Mouse (Mus musculus): ENCODE data around the gene Hey2. TPM values are rescaled to one million over a fixed set of nuclear protein-coding genes. Genes with fewer than 3 reads are reported as not detected.

Hey2 gene
- polyA plus RNA-seq, 1 experiment from 2014 or later: 0.46 TPM

- Histone ChIP-seq H3K4me1 (replicated peaks) (peaks cover 16% of the 10 kb centered on the region), H3K4me2 (peak overlapping the region; percentile 58), H3K27ac (peak overlapping the region; percentile 47; the same call in 1 of the 2 replicates), H3K4me3 (replicated peaks) (peak overlapping the region; percentile 56), H3K9me3 (replicated peaks) (no peaks in the 10 kb centered on the region), H3K9ac (peak overlapping the region; percentile 66), H3K36me3 (no peaks in the 10 kb centered on the region), H3K27me3 (no peaks in the 10 kb centered on the region)
- WGBS (ENCODE audit: insufficient replicate concordance): 5% methylated on average over 11 of the region's 11 CpGs
- peak; percentile 91 for ATAC-seq (ENCODE audit: low read depth)
- peak; percentile 72 for DNase-seq
Observed at GRCm38 (mm10) chr10:30810967-30811293, 31.7 kb downstream of the Hey2 start.

DNA sequence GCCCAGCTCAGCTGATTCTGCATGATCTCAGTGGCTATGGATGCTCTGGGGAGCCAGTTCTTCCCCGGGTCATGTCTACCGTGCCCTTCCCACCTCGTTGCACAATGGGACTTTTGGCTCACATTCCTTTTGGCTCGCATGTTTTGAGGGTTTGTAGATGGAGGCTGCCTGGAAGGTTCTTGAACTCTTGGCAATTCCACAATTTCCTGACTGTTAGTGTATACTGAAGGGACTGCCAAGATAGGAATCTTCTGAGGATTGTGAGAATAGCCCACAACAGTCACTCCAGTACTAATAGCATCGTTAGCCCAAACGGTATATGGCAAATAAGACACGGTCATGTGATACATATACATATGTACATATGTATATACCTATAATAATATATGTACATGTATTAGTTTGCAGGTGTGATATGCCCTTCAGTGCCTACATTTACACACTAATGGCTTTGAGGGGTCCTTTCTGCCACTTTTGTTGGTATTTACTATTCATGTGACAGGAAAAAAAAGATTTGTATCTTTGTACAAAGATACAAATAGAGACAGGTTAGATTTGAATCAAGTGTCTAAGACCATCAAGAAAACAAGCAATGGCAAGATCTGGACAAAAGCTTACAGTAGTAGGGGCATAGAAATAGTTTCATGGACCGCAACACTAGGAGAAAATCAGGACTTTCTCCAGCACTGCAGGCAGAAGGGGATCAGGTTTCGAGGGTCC lies 32.2 kb downstream of the Hey2 start:
- no peaks in the 10 kb centered on the region for H3K27me3 ChIP-seq
- DNase-seq (no peak), ATAC-seq (ENCODE audit: low read depth) (peak; percentile 53)
- H3K27ac ChIP-seq: peak overlapping the region; percentile 47; the same call in 1 of the 2 replicates
- no peaks in the 10 kb centered on the region for H3K36me3 ChIP-seq
- no peaks in the 10 kb centered on the region for H3K9me3 ChIP-seq (replicated peaks)
- peak overlapping the region; percentile 66 for H3K9ac ChIP-seq
- H3K4me1 ChIP-seq (replicated peaks): peaks cover 16% of the 10 kb centered on the region
- peak overlapping the region; percentile 58 for H3K4me2 ChIP-seq
- peak overlapping the region; percentile 56 for H3K4me3 ChIP-seq (replicated peaks)
- 32% methylated on average over 9 of the region's 9 CpGs for WGBS (ENCODE audit: insufficient replicate concordance)

GRCm38 (mm10) chr10:30803587-30804253 lies 38.9 kb downstream of the Hey2 start:
- 0 out of 2 replicates have a peak, but pooled peaks cover 3% of the 10 kb centered on the region for H3K36me3 ChIP-seq
- peaks cover 33% of the 10 kb centered on the region for H3K4me1 ChIP-seq (replicated peaks)
- peak overlapping the region; percentile 89 for H3K4me3 ChIP-seq (replicated peaks)
- peak; percentile 18 for DNase-seq
- no peaks in the 10 kb centered on the region for H3K9me3 ChIP-seq (replicated peaks)
- H3K4me2 ChIP-seq: peak overlapping the region; percentile 84
- ATAC-seq (ENCODE audit: low read depth): no peak
- WGBS (ENCODE audit: insufficient replicate concordance): 39% methylated on average over 7 of the region's 7 CpGs
- H3K27me3 ChIP-seq: no peaks in the 10 kb centered on the region
- peak overlapping the region; percentile 95 for H3K9ac ChIP-seq
- H3K27ac ChIP-seq: peak overlapping the region; percentile 99

- Histone ChIP-seq H3K4me2 (peak within 1 kb of the TSS; percentile 84), H3K9ac (peak within 1 kb of the TSS; percentile 95), H3K9me3 (replicated peaks) (no peaks in the 10 kb centered on the region), H3K27ac (peak within 1 kb of the TSS; percentile 99), H3K4me1 (replicated peaks) (peaks cover 34% of the 10 kb centered on the region), H3K4me3 (replicated peaks) (peak within 1 kb of the TSS; percentile 89), H3K36me3 (0 out of 2 replicates have a peak, but pooled peaks cover 3% of the 10 kb centered on the region), H3K27me3 (no peaks in the 10 kb centered on the region)
- under 1% methylated on average over 84 of the region's 89 CpGs for WGBS (ENCODE audit: insufficient replicate concordance)
- ATAC-seq (ENCODE audit: low read depth) (peak; percentile 95), DNase-seq (peak; percentile 78)
Observed at GRCm38 (mm10) chr10:30802681-30803586, 39.7 kb downstream of the Hey2 start, which contains the start of gene Ncoa7. Gene Ncoa7 (minus strand): TSS chr10:30803326.

DNA sequence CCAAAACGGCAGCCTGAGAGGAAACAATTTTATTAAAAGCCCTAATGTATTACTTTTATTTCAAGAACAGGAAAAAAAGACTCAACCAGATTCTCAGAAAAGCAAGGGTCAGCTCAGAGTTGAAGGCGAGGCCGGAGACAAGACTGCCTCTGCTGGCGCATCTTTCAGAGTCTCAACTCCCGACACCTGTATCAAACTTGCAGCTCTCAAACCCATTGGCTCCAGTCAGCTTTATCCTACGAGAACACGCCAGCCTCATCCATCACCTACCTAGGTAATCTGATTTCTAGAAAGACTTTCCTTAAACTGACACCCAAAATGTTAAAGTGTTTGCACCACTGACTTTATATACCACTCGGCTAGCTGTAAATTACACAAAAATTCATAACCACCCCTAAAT lies 40.6 kb downstream of the Hey2 start:
- WGBS (ENCODE audit: insufficient replicate concordance): 9% methylated on average over 8 of the region's 8 CpGs
- H3K36me3 ChIP-seq: 0 out of 2 replicates have a peak, but pooled peaks cover 3% of the 10 kb centered on the region
- DNase-seq (peak; percentile 44), ATAC-seq (ENCODE audit: low read depth) (peak; percentile 7; the same call in 1 of the 2 replicates)
- H3K9ac ChIP-seq: peak overlapping the region; percentile 95
- H3K4me2 ChIP-seq: peak overlapping the region; percentile 84
- no peaks in the 10 kb centered on the region for H3K27me3 ChIP-seq
- H3K4me3 ChIP-seq (replicated peaks): peak overlapping the region; percentile 89
- H3K4me1 ChIP-seq (replicated peaks): peaks cover 40% of the 10 kb centered on the region
- H3K9me3 ChIP-seq (replicated peaks): no peaks in the 10 kb centered on the region
- H3K27ac ChIP-seq: peak overlapping the region; percentile 99

DNA sequence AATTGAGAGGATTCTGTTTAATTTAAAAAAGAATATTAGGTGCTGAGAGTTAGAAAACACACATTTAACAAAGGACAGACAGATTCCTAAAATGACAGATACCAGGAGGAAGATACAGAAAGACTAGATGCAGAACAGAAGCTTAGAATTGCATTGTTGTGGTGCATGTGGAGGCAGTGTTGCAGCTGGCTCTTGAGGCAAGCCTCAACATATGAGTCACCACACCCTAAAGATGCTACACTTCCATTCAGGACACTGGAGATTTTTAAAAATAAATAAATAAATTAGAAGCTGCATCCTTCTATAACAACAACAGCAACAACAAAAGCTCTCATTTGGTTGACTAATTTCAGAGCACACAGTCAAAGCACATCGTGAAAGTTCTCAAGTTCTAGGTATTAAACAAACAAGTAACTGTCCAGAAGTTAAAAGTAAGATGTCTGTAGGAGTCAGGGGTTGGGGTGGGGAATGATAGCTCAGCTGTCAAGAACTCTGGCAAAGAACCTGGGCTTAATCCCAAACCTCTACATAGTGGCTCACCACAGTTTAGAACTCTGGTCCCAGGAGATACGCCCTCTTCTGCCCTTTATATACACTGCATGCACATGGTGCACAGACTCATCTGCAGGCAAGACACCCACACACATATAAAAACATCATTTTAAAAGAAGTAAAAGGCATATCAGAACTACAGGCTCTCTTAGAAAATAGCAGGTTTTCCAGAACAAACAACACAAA lies 42.7 kb downstream of the Hey2 start:
- Histone ChIP-seq H3K27ac (no peak overlapping the region), H3K9me3 (replicated peaks) (no peaks in the 10 kb centered on the region), H3K4me1 (replicated peaks) (peaks cover 40% of the 10 kb centered on the region), H3K9ac (no peak overlapping the region), H3K36me3 (peaks cover 19% of the 10 kb centered on the region), H3K4me2 (no peak overlapping the region), H3K4me3 (replicated peaks) (no peak overlapping the region), H3K27me3 (no peaks in the 10 kb centered on the region)
- no peak for ATAC-seq (ENCODE audit: low read depth)
- 78% methylated on average over 2 of the region's 2 CpGs for WGBS (ENCODE audit: insufficient replicate concordance)
- DNase-seq: no peak

- Histone ChIP-seq H3K4me1 (replicated peaks) (peaks cover 27% of the 10 kb centered on the region), H3K27me3 (no peaks in the 10 kb centered on the region), H3K4me3 (replicated peaks) (no peak overlapping the region), H3K27ac (no peak overlapping the region), H3K4me2 (no peak overlapping the region), H3K36me3 (peaks cover 27% of the 10 kb centered on the region), H3K9me3 (replicated peaks) (no peaks in the 10 kb centered on the region), H3K9ac (no peak overlapping the region)
- 59% methylated on average over 5 of the region's 5 CpGs for WGBS (ENCODE audit: insufficient replicate concordance)
- no peak for DNase-seq
- ATAC-seq (ENCODE audit: low read depth): no peak
Observed at GRCm38 (mm10) chr10:30796469-30797261, 45.9 kb downstream of the Hey2 start.

GRCm38 (mm10) chr10:30791016-30791415 lies 51.6 kb downstream of the Hey2 start:
- Histone ChIP-seq H3K9me3 (replicated peaks) (no peaks in the 10 kb centered on the region), H3K4me1 (replicated peaks) (peaks cover 29% of the 10 kb centered on the region), H3K9ac (no peak overlapping the region), H3K36me3 (peaks cover 18% of the 10 kb centered on the region), H3K27ac (no peak overlapping the region), H3K27me3 (no peaks in the 10 kb centered on the region), H3K4me3 (replicated peaks) (no peak overlapping the region), H3K4me2 (no peak overlapping the region)
- 83% methylated on average over 3 of the region's 3 CpGs for WGBS (ENCODE audit: insufficient replicate concordance)
- ATAC-seq (ENCODE audit: low read depth) (no peak), DNase-seq (no peak)

GRCm38 (mm10) chr10:30789521-30789920 lies 53.1 kb downstream of the Hey2 start:
- Histone ChIP-seq H3K9me3 (replicated peaks) (no peaks in the 10 kb centered on the region), H3K4me2 (no peak overlapping the region), H3K27ac (no peak overlapping the region; the same call in 1 of the 2 replicates), H3K9ac (no peak overlapping the region), H3K4me3 (replicated peaks) (no peak overlapping the region), H3K27me3 (no peaks in the 10 kb centered on the region), H3K4me1 (replicated peaks) (peaks cover 35% of the 10 kb centered on the region), H3K36me3 (peaks cover 10% of the 10 kb centered on the region)
- no peak for DNase-seq
- ATAC-seq (ENCODE audit: low read depth): no peak
- WGBS (ENCODE audit: insufficient replicate concordance): 92% methylated on average over 5 of the region's 5 CpGs

DNA sequence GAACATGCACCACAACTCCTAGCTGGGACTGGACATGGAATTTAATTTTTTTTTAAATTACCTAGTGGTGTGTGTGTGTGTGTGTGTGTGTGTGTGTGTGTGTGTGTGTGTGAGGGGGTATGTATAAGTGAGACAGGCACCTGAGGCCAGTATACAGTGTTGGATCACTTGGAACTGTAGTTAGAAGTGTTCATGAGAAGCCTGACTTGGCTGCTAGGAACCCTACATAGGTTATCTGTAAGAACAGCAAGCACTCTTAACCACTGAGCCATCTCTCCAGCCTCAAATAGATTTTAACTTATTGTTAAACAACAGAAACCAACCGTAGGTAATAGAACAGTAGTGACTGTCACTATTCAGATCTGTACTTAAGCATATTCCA lies 54.3 kb downstream of the Hey2 start:
- whole genome bisulfite sequencing (ENCODE audit: insufficient replicate concordance): 51% methylated on average over 1 of the region's 1 CpGs
- H3K36me3 ChIP-seq: 0 out of 2 replicates have a peak, but pooled peaks cover 8% of the 10 kb centered on the region
- DNase-seq (no peak), ATAC-seq (ENCODE audit: low read depth) (peak; percentile 54)
- H3K4me1 ChIP-seq (replicated peaks): peaks cover 45% of the 10 kb centered on the region
- peak overlapping the region; percentile 55; the same call in 1 of the 2 replicates for H3K27ac ChIP-seq
- H3K4me2 ChIP-seq: no peak overlapping the region
- H3K27me3 ChIP-seq: no peaks in the 10 kb centered on the region
- H3K9ac ChIP-seq: no peak overlapping the region
- H3K9me3 ChIP-seq (replicated peaks): no peaks in the 10 kb centered on the region
- H3K4me3 ChIP-seq (replicated peaks): no peak overlapping the region

All from liver, embryonic 13.5 days (tissue).